Mouse (Mus musculus) liver, embryonic 14.5 days (tissue): ENCODE measurements around the gene Arl2. TPM values are rescaled to one million over a fixed set of nuclear protein-coding genes. Genes with fewer than 3 reads are reported as not detected.
A peak's percentile ranks its signal among the peaks of the same experiment; 100 is the strongest.

Source experiments
- ATAC-seq: fragments of 200-750 bp; cut with Nextera tagmentation; 2 replicates; pipeline ENCODE4 v1.8.0; 2017; ENCODE audit warnings: moderate number of reproducible peaks, mild to moderate bottlenecking, moderate library complexity; ENCODE audit not compliant: insufficient read depth
- DNase-seq, 3 experiments: peaks; one replicate each; pipeline ENCODE4 v3.0.0-alpha.2; 2012 to 2013; ENCODE audit warnings: low read depth in 3 of 3, low spot score in 3 of 3
- H3K27ac ChIP-seq: fragments of 300-500 bp; sonication (generic); 2 replicates; pipeline ENCODE4 v1.5.1; 2014; ENCODE audit warnings: moderate library complexity, mild to moderate bottlenecking, control low read depth, inconsistent platforms
- H3K27me3 ChIP-seq: fragments of 300-500 bp; sonication (generic); 2 replicates; pipeline ENCODE4 v1.6.1; 2014; ENCODE audit warnings: mild to moderate bottlenecking, low read length, moderate library complexity; ENCODE audit not compliant: control insufficient read depth, insufficient read depth
- H3K36me3 ChIP-seq: fragments of 300-500 bp; sonication (generic); replicated peaks from 2 replicates; pipeline ENCODE4 v1.6.1; 2014; ENCODE audit warnings: low read depth; ENCODE audit not compliant: control insufficient read depth, insufficient read depth
- H3K4me1 ChIP-seq, 2 experiments: fragments of 200-500 bp in 1 of 2; fragments of 300-500 bp in 1 of 2; sonication (generic) in 1 of 2; replicated peaks; 2 replicates each; pipeline ENCODE4 v1.6.1; 2012 to 2014; ENCODE audit warnings: antibody characterized with exemption in 1 of 2, inconsistent platforms in 1 of 2, low read length in 1 of 2; ENCODE audit not compliant: control insufficient read depth in 2 of 2, insufficient read depth in 2 of 2
- H3K4me2 ChIP-seq: fragments of 300-500 bp; sonication (generic); 2 replicates; pipeline ENCODE4 v1.6.1; 2014; ENCODE audit warnings: low read depth, mild to moderate bottlenecking, control low read depth, moderate library complexity
- H3K4me3 ChIP-seq, 2 experiments: fragments of 200-500 bp in 1 of 2; fragments of 300-500 bp in 1 of 2; sonication (generic) in 1 of 2; 2 replicates each; pipeline ENCODE4 v1.5.1; 2012 to 2014; ENCODE audit warnings: low read depth in 2 of 2, low read length in 2 of 2, mild to moderate bottlenecking in 2 of 2, control low read depth in 1 of 2, inconsistent platforms in 1 of 2, moderate library complexity in 1 of 2; ENCODE audit not compliant: insufficient read depth in 1 of 2
- H3K9ac ChIP-seq: fragments of 300-500 bp; sonication (generic); replicated peaks from 2 replicates; pipeline ENCODE4 v1.6.1; 2014; ENCODE audit warnings: mild to moderate bottlenecking, control low read depth, moderate library complexity
- H3K9me3 ChIP-seq: fragments of 300-500 bp; sonication (generic); 2 replicates; pipeline ENCODE4 v1.6.1; 2016; ENCODE audit warnings: low read length, mixed read lengths; ENCODE audit not compliant: control insufficient read depth
- CTCF ChIP-seq: IDR thresholded peaks from 2 replicates; pipeline ENCODE4 v1.5.1; 2016; ENCODE audit warnings: antibody characterized with exemption, low read depth, control low read depth
- EP300 ChIP-seq: IDR thresholded peaks from 2 replicates; pipeline ENCODE4 v1.6.1; 2016; ENCODE audit warnings: antibody characterized with exemption, low read depth
- WGBS: fragments of 180-500 bp; shearing (Covaris S2); extraction: QIAGEN DNeasy Blood & Tissue Kit; methylation state at CpG from one replicate; pipeline ENCODE4 v1.1.7; 2014; ENCODE audit not compliant: insufficient replicate concordance; 5-methylcytosine and 5-hydroxymethylcytosine counted together
- polyA plus RNA-seq, 2 experiments: library from polyadenylated mRNA; depleted of rRNA in 1 of 2; stranded (reverse) in 1 of 2; unstranded in 1 of 2; fragments of >200 nt; fragmentation: Nextera tagmentation in 1 of 2; extraction: Ambion mirVana in 1 of 2; gene quantifications; 2 replicates each; pipeline versions ENCODE4 v1.2.1 to v1.2.3; 2012 to 2014

Arl2 gene
- polyA plus RNA-seq, 2 experiments = 22.4 to 26.1 TPM

- H3K9ac ChIP-seq = no peak overlapping the region
Measured at GRCm38 (mm10) chr19:6121761-6122160, 19.6 kb downstream of the Arl2 start.

GRCm38 (mm10) chr19:6118677-6119185 is 22.6 kb downstream of the Arl2 start:
- TF ChIP-seq CTCF (no peak), EP300 (no peak)
- peak overlapping the region; percentile 97 for H3K4me2 ChIP-seq
- WGBS = 4% methylated on average over 8 of the region's 8 CpGs
- peak overlapping the region; percentile 86 for H3K9ac ChIP-seq
- H3K4me1 ChIP-seq = peaks cover 9 to 12% of the 10 kb centered on the region in 2 experiments
- H3K9me3 ChIP-seq = no peaks in the 10 kb centered on the region
- peaks cover 15% of the 10 kb centered on the region for H3K36me3 ChIP-seq
- ATAC-seq (no peak), DNase-seq (no peak)
- H3K27ac ChIP-seq = peak overlapping the region; percentile 22; the same call in 1 of the 2 replicates
- H3K4me3 ChIP-seq = peak overlapping the region; percentile 37 to 84
- no peaks in the 10 kb centered on the region for H3K27me3 ChIP-seq

More at GRCm38 (mm10) chr19:6121761-6122160, 19.6 kb downstream of the Arl2 start:
- DNase-seq (no peak), ATAC-seq (no peak)
- Histone ChIP-seq H3K4me3 (peak overlapping the region in 1 of 2 experiments; percentile 3; a peak in 1 of 4 replicates), H3K4me2 (no peak overlapping the region; the same call in 1 of the 2 replicates), H3K9me3 (no peaks in the 10 kb centered on the region), H3K27ac (no peak overlapping the region), H3K36me3 (peaks cover 9% of the 10 kb centered on the region), H3K27me3 (no peaks in the 10 kb centered on the region), H3K4me1 (peaks cover 7 to 14% of the 10 kb centered on the region in 2 experiments)
- no peak for TF ChIP-seq CTCF
- TF ChIP-seq EP300 = no peak
- WGBS = 67% methylated on average over 19 of the region's 19 CpGs

GRCm38 (mm10) chr19:6117986-6118676 is 23.2 kb downstream of the Arl2 start, which contains the start of gene Sac3d1:
TSS of gene Sac3d1 (minus strand) at chr19:6118650.
- no peak for TF ChIP-seq EP300
- peak; percentile 18; the same call in 1 of the 2 replicates for TF ChIP-seq CTCF
- Histone ChIP-seq H3K36me3 (peaks cover 15% of the 10 kb centered on the region), H3K4me2 (peak within 1 kb of the TSS; percentile 97), H3K27me3 (no peaks in the 10 kb centered on the region), H3K4me1 (peaks cover 9% of the 10 kb centered on the region in 2 experiments), H3K4me3 (peak within 1 kb of the TSS; percentile 74 to 84), H3K27ac (peak within 1 kb of the TSS; percentile 90), H3K9ac (peak within 1 kb of the TSS; percentile 86), H3K9me3 (no peaks in the 10 kb centered on the region)
- ATAC-seq = peak; percentile 81
- WGBS = under 1% methylated on average over 77 of the region's 77 CpGs
- peak; percentile 87 to 89 (median 87) for DNase-seq

GRCm38 (mm10) chr19:6117346-6117985 is 23.9 kb downstream of the Arl2 start:
- H3K9me3 ChIP-seq = no peaks in the 10 kb centered on the region
- peak overlapping the region; percentile 86 for H3K9ac ChIP-seq
- H3K27ac ChIP-seq = peak overlapping the region; percentile 90
- peaks cover 9% of the 10 kb centered on the region in 2 experiments for H3K4me1 ChIP-seq
- no peaks in the 10 kb centered on the region for H3K27me3 ChIP-seq
- H3K4me2 ChIP-seq = peak overlapping the region; percentile 97
- 2% methylated on average over 32 of the region's 32 CpGs for WGBS
- TF ChIP-seq CTCF = no peak
- no peak for TF ChIP-seq EP300
- peak overlapping the region; percentile 74 to 84 for H3K4me3 ChIP-seq
- DNase-seq (no peak), ATAC-seq (no peak)
- H3K36me3 ChIP-seq = peaks cover 15% of the 10 kb centered on the region
